Mouse (Mus musculus): ENCODE data around the gene Wnt10a. TPM values are rescaled to one million over a fixed set of nuclear protein-coding genes. Genes with fewer than 3 reads are reported as not detected.
A peak's percentile ranks its signal among the peaks of the same experiment; 100 is the strongest.
"Not testable (repeated sequence)": the region's sequence is repeated elsewhere in the genome, so short reads cannot be mapped to it uniquely, and the experiment has no call there.

The Wnt10a gene
- polyA plus RNA-seq, 1 experiment from 2014 or later: 0.40 TPM

DNA sequence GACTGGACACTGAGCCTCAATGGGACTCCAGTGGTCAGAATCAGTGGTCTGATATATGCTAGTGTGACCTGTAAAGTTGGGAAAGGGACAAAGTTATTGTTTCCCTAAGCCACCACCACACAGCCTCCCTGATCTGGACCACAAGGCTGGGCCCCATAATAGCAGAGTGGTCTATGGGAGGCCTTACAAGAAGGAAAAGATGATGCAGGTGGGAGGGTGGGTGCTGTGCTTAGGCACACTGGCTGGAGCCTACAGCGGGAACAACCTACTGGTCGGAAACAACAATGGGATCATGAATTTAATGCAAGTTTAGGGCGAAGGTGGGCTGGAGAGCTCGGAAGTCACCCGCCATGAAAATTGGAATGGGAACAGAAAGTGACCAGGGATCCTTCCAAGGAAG is 14.5 kb downstream of the Wnt10a start:
- no peak overlapping the region for H3K4me3 ChIP-seq (ENCODE audit: low read length)
- no peak overlapping the region for H3K9ac ChIP-seq (ENCODE audit: low read depth, low read length)
- H3K36me3 ChIP-seq (ENCODE audit: control insufficient read depth, insufficient read depth, low read length): no peaks in the 10 kb centered on the region
- H3K27me3 ChIP-seq (replicated peaks; ENCODE audit: control insufficient read depth, insufficient read depth, low read length): peaks cover 32% of the 10 kb centered on the region
- no peak overlapping the region for H3K4me2 ChIP-seq (ENCODE audit: low read length)
- H3K9me3 ChIP-seq (ENCODE audit: control insufficient read depth, low read length): no peaks in the 10 kb centered on the region
- WGBS: 24% methylated on average over 5 of the region's 5 CpGs
- H3K4me1 ChIP-seq (ENCODE audit: control insufficient read depth, insufficient read depth, low read depth, low read length): peaks cover 37% of the 10 kb centered on the region
- no peak overlapping the region for H3K27ac ChIP-seq (ENCODE audit: low read depth, low read length)
- ATAC-seq: no peak

DNA sequence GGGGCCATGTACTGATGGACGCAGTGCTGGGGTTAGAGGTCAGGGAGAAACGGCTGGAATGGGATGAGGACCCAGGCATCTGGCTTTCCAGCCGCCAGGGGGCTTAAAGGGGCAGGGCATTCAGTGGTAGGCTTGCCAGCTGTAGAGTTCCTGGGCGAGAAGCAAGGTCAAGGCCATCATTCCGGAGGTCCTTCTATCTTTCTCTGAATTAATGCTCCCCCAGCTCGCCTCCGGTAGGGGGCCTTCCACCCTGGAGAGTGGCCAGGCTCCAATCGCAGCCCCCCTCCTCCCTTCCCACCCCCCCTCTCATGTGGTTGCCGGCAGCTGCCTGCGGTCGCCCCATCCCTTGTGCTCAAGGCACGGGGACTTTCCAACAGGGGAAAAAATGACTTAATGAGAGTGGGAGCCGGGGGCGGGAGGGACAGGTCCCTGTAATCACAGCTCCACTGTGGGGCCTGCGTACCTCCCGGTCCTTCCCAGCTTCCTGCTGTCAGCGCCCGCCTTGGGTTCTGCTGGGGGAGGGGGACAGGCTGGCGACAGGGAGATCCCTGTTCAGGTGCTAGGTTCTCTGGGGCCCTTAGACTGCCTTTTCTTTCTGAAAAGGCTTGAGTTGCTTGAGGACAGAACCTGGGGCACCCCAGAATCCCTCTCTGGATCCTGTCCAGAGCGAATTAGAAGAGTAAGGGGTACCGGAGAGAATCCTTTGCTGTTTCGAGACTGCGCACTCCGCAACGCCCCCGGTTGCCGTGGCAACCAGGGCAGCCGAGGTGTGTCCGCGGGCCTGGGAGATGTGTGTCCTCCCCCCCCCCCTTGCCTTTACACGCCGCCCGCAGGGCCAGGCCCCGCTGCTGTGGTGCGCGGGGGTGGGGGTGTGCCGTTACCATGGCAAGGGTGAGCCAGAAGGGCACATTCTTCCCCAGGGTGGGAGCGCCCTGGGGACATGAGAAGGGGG is 15.3 kb downstream of the Wnt10a start:
- peak overlapping the region; percentile 65 for H3K4me2 ChIP-seq (ENCODE audit: low read length)
- 1% methylated on average over 35 of the region's 38 CpGs for WGBS
- H3K9me3 ChIP-seq (ENCODE audit: control insufficient read depth, low read length): no peaks in the 10 kb centered on the region
- H3K36me3 ChIP-seq (ENCODE audit: control insufficient read depth, insufficient read depth, low read length): no peaks in the 10 kb centered on the region
- H3K4me3 ChIP-seq (ENCODE audit: low read length): peak overlapping the region; percentile 38
- peaks cover 28% of the 10 kb centered on the region for H3K27me3 ChIP-seq (replicated peaks; ENCODE audit: control insufficient read depth, insufficient read depth, low read length)
- H3K4me1 ChIP-seq (ENCODE audit: control insufficient read depth, insufficient read depth, low read depth, low read length): peaks cover 36% of the 10 kb centered on the region
- peak overlapping the region; percentile 19; the same call in 1 of the 2 replicates for H3K27ac ChIP-seq (ENCODE audit: low read depth, low read length)
- H3K9ac ChIP-seq (ENCODE audit: low read depth, low read length): peak overlapping the region; percentile 55
- ATAC-seq: peak; percentile 49

DNA sequence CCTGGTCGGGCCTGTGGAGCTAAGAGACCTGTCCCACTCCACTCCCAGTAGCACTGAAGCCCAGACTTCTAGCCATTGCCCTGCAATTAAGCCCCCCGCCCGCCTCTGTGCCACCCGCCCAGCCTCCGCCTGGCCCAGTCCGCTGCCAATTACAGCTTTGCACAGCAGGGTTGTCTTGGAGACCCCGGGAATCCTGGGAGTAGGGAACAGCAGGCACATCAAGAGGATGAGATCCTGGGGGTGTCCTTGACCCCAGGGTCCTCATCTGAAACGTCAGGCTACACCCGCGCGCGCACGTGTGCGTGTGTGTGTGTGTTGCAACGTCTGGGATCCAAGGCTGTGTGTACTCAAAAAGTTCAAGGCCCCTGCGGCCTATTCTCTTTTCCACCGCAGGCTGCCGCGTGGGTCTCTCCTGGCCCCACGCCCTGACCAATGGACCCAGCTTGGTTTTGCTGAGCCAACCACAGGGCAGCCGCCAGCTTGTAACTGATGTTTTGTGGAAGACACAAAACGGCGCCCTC is 16.3 kb downstream of the Wnt10a start:
- H3K36me3 ChIP-seq (ENCODE audit: control insufficient read depth, insufficient read depth, low read length): no peaks in the 10 kb centered on the region
- peaks cover 18% of the 10 kb centered on the region for H3K27me3 ChIP-seq (replicated peaks; ENCODE audit: control insufficient read depth, insufficient read depth, low read length)
- peak overlapping the region; percentile 19; the same call in 1 of the 2 replicates for H3K27ac ChIP-seq (ENCODE audit: low read depth, low read length)
- H3K9ac ChIP-seq (ENCODE audit: low read depth, low read length): peak overlapping the region; percentile 55
- peak; percentile 10 for ATAC-seq
- H3K4me3 ChIP-seq (ENCODE audit: low read length): peak overlapping the region; percentile 20
- H3K9me3 ChIP-seq (ENCODE audit: control insufficient read depth, low read length): no peaks in the 10 kb centered on the region
- peak overlapping the region; percentile 65 for H3K4me2 ChIP-seq (ENCODE audit: low read length)
- WGBS: 3% methylated on average over 23 of the region's 23 CpGs
- peaks cover 35% of the 10 kb centered on the region for H3K4me1 ChIP-seq (ENCODE audit: control insufficient read depth, insufficient read depth, low read depth, low read length)

DNA sequence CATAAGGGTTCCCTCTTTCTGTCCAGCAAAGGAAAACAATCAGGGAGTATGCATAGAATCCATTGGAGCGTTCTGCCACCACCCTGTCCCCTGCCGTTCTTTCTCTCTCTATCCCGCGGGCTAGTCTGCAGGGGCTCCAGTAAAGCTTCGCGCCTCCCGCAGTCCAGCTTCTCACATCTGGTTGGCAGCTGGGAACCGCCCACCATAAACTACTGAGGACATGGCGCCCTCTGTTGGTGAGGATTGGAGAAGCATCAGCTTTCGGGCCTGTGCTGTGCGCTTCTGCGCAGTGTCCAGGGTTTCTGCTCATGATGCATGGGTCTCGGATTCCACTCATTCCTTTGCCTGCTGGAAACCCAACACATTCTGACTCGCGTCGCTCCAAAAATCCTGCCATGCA is 16.8 kb downstream of the Wnt10a start:
- WGBS: 0% methylated on average over 16 of the region's 16 CpGs
- H3K4me3 ChIP-seq (ENCODE audit: low read length): peak overlapping the region; percentile 23

DNA sequence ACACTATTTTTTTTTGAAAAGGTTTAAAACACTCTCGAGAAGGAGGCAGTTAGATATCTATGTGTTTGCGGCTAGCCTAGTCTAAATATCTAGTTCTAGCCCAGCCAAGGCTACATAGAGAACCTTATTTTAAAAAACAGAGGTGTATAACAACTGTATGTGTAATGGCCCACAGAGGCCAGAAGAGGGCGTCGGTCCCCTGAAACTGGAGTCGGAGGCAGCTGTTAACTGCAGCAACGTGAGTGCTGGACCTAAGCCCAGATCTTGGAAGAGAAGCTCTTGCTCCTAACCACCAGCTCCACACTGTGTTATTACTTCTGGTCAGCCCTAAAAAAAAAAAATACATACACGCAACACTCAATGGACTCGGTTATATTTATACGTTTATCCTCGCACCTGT is 17.7 kb downstream of the Wnt10a start:
- peaks cover 26% of the 10 kb centered on the region for H3K4me1 ChIP-seq (ENCODE audit: control insufficient read depth, insufficient read depth, low read depth, low read length)
- no peak for ATAC-seq
- H3K9me3 ChIP-seq (ENCODE audit: control insufficient read depth, low read length): no peaks in the 10 kb centered on the region
- no peak overlapping the region for H3K9ac ChIP-seq (ENCODE audit: low read depth, low read length)
- no peak overlapping the region for H3K4me3 ChIP-seq (ENCODE audit: low read length)
- H3K36me3 ChIP-seq (ENCODE audit: control insufficient read depth, insufficient read depth, low read length): no peaks in the 10 kb centered on the region
- WGBS: 64% methylated on average over 10 of the region's 10 CpGs
- no peak overlapping the region for H3K4me2 ChIP-seq (ENCODE audit: low read length)
- peaks cover 13% of the 10 kb centered on the region for H3K27me3 ChIP-seq (replicated peaks; ENCODE audit: control insufficient read depth, insufficient read depth, low read length)
- no peak overlapping the region for H3K27ac ChIP-seq (ENCODE audit: low read depth, low read length)

More for the DNA sequence above, 16.8 kb downstream of the Wnt10a start:
- Histone ChIP-seq H3K27ac (ENCODE audit: low read depth, low read length) (peak overlapping the region; percentile 45; the same call in 1 of the 2 replicates), H3K9me3 (ENCODE audit: control insufficient read depth, low read length) (no peaks in the 10 kb centered on the region), H3K4me2 (ENCODE audit: low read length) (peak overlapping the region; percentile 65), H3K36me3 (ENCODE audit: control insufficient read depth, insufficient read depth, low read length) (no peaks in the 10 kb centered on the region), H3K4me1 (ENCODE audit: control insufficient read depth, insufficient read depth, low read depth, low read length) (peaks cover 31% of the 10 kb centered on the region), H3K9ac (ENCODE audit: low read depth, low read length) (peak overlapping the region; percentile 44), H3K27me3 (replicated peaks; ENCODE audit: control insufficient read depth, insufficient read depth, low read length) (peaks cover 14% of the 10 kb centered on the region)
- peak; percentile 83 for ATAC-seq

DNA sequence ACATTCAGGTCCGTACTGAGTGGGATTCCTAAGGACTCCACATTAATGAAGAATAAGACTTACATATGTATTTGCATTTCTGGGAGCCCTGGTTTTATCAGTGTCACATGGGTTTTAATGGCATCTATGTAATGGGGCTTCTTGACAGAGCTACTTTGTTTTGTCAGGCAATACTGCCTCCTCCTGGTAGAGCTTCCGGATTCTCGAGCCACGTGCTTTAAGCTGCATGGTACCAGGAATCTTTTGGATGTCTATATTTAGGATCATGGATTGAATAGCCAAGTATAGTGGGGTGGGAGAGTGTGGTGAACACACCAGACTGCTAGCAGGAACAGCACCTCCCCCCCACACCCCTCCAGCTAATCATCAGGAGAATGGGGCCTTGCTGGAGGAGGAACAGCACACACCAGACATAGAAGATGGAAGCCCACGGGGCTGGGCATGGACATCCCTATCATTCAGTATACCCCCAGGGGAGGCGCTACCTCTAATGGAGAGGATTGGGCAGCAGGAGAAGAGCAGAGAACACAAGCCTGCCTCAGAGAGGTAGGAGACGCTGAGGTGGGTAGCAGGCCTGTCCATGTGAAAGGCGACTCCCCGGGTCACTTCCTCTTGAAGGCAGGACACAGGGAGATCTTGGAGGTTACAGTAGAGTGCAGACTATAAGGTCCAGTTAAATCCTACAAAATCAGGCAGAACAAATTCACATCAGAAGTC is 23.8 kb downstream of the Wnt10a start:
- ATAC-seq: no peak
- no peak overlapping the region for H3K9ac ChIP-seq (ENCODE audit: low read depth, low read length)
- no peaks in the 10 kb centered on the region for H3K27me3 ChIP-seq (replicated peaks; ENCODE audit: control insufficient read depth, insufficient read depth, low read length)
- no peak overlapping the region for H3K27ac ChIP-seq (ENCODE audit: low read depth, low read length)
- H3K9me3 ChIP-seq (ENCODE audit: control insufficient read depth, low read length): no peaks in the 10 kb centered on the region
- H3K4me3 ChIP-seq (ENCODE audit: low read length): no peak overlapping the region
- peaks cover 6% of the 10 kb centered on the region for H3K4me1 ChIP-seq (ENCODE audit: control insufficient read depth, insufficient read depth, low read depth, low read length)
- no peak overlapping the region for H3K4me2 ChIP-seq (ENCODE audit: low read length)
- WGBS: 83% methylated on average over 9 of the region's 9 CpGs
- H3K36me3 ChIP-seq (ENCODE audit: control insufficient read depth, insufficient read depth, low read length): no peaks in the 10 kb centered on the region

DNA sequence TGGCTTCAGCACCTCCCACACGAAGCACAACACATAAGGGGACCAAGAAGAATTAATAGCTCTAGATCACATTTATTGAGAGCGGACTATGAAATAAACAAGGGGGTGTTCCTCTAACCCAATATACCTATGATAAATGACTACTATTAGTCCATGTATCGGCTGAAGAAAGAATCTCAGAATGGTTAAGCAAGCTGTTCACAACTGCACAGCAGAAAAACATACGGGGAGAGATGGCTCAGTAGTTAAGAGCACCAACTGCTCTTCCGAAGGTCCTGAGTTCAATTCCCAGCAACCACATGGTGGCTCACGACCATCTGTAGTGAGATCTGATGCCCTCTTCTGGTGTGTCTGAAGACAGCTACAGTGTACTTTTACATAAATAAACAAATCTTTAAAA is 24.6 kb downstream of the Wnt10a start:
- H3K36me3 ChIP-seq (ENCODE audit: control insufficient read depth, insufficient read depth, low read length); H3K27me3 ChIP-seq (replicated peaks; ENCODE audit: control insufficient read depth, insufficient read depth, low read length); H3K9ac ChIP-seq (ENCODE audit: low read depth, low read length); H3K4me2 ChIP-seq (ENCODE audit: low read length); H3K9me3 ChIP-seq (ENCODE audit: control insufficient read depth, low read length); ATAC-seq; H3K4me1 ChIP-seq (ENCODE audit: control insufficient read depth, insufficient read depth, low read depth, low read length); H3K27ac ChIP-seq (ENCODE audit: low read depth, low read length); H3K4me3 ChIP-seq (ENCODE audit: low read length): not testable (repeated sequence)
- WGBS: 83% methylated on average over 6 of the region's 6 CpGs

DNA sequence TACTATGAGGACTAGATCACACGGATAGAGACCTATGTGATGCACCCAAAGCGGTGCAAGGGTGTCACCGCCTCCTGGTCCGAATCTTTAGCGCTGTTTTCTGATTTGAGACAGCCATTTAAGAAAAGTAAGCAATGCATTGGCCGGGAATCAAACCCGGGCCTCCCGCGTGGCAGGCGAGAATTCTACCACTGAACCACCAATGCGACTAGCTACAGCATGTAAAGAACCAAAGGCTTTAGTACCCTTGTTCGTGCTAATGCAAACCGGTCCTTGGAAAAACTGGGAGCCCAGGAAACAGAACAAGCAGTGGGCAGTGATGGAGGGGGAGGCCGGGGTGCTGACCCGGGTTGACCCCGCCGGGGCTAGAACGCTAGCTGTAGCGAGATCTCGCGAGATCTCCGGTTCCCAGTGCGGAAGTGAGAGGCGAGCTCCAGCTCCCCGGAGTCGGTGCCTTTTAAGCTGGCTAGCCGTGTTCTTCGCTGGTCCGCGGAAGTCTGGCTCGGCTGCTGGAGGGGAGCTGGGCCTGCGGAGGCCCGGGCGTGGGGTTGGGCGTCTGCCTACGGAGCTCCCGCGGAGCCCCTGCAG is 25.4 kb downstream of the Wnt10a start:
- Histone ChIP-seq H3K9ac (ENCODE audit: low read depth, low read length) (peak overlapping the region; percentile 84), H3K9me3 (ENCODE audit: control insufficient read depth, low read length) (no peaks in the 10 kb centered on the region), H3K4me2 (ENCODE audit: low read length) (peak overlapping the region; percentile 68), H3K4me3 (ENCODE audit: low read length) (peak overlapping the region; percentile 52), H3K27me3 (replicated peaks; ENCODE audit: control insufficient read depth, insufficient read depth, low read length) (no peaks in the 10 kb centered on the region), H3K4me1 (ENCODE audit: control insufficient read depth, insufficient read depth, low read depth, low read length) (peaks cover 6% of the 10 kb centered on the region), H3K36me3 (ENCODE audit: control insufficient read depth, insufficient read depth, low read length) (no peaks in the 10 kb centered on the region), H3K27ac (ENCODE audit: low read depth, low read length) (peak overlapping the region; percentile 75)
- 4% methylated on average over 35 of the region's 38 CpGs for WGBS
- ATAC-seq: peak; percentile 91

Data from hindbrain, embryonic 16.5 days (tissue).